Mouse (Mus musculus) MEL (cell line): Measurements from ENCODE around the gene Gm49711.

Experiments
- CTCF ChIP-seq, 3 experiments: IDR thresholded peaks in 2 of 3; conservative IDR thresholded peaks in 1 of 3; 2 replicates each; pipeline ENCODE4 v1.5.1; 2011 to 2012; ENCODE audit warnings: low read length in 3 of 3, low read depth in 2 of 3, mild to moderate bottlenecking in 2 of 3, improper control_type of control experiment in 1 of 3, inconsistent platforms in 1 of 3, mixed read lengths in 1 of 3, moderate library complexity in 1 of 3; ENCODE audit not compliant: control insufficient read depth in 1 of 3, insufficient read depth in 1 of 3, poor library complexity in 1 of 3, severe bottlenecking in 1 of 3
- E2F4 ChIP-seq: IDR thresholded peaks from 2 replicates; pipeline ENCODE4 v1.6.1; 2011; ENCODE audit warnings: low read depth, low read length, improper control_type of control experiment, borderline replicate concordance
- EP300 ChIP-seq, 2 experiments: IDR thresholded peaks; 2 replicates each; pipeline ENCODE4 v1.6.1; 2011; ENCODE audit warnings: improper control_type of control experiment in 2 of 2, low read length in 2 of 2, low read depth in 1 of 2, mild to moderate bottlenecking in 1 of 2
- ETS1 ChIP-seq: IDR thresholded peaks from 2 replicates; pipeline ENCODE4 v1.6.1; 2012; ENCODE audit warnings: low read depth, mild to moderate bottlenecking, inconsistent platforms, low read length, improper control_type of control experiment, moderate library complexity
- GATA1 ChIP-seq: IDR thresholded peaks from 2 replicates; pipeline ENCODE4 v1.6.1; 2011; ENCODE audit warnings: low read depth, low read length, improper control_type of control experiment
- JUND ChIP-seq: IDR thresholded peaks from 2 replicates; pipeline ENCODE4 v1.6.1; 2011; ENCODE audit warnings: low read depth, mild to moderate bottlenecking, improper control_type of control experiment, low read length
- MAX ChIP-seq: IDR thresholded peaks from 2 replicates; pipeline ENCODE4 v1.6.1; 2011; ENCODE audit warnings: low read length, improper control_type of control experiment
- MAZ ChIP-seq: IDR thresholded peaks from 2 replicates; pipeline ENCODE4 v1.6.1; 2012; ENCODE audit warnings: low read depth, mild to moderate bottlenecking, inconsistent platforms, low read length, improper control_type of control experiment
- POLR2A ChIP-seq, 2 experiments: IDR thresholded peaks; 2 replicates each; pipeline ENCODE4 v1.6.1; 2011 to 2012; ENCODE audit warnings: low read length in 2 of 2, mild to moderate bottlenecking in 2 of 2, control low read depth in 1 of 2, improper control_type of control experiment in 1 of 2, low read depth in 1 of 2, moderate library complexity in 1 of 2; ENCODE audit not compliant: control insufficient read depth in 1 of 2, insufficient read depth in 1 of 2, poor library complexity in 1 of 2
- POLR2AphosphoS5 ChIP-seq: IDR thresholded peaks from 2 replicates; pipeline ENCODE4 v1.6.1; 2012; ENCODE audit warnings: low read depth, borderline replicate concordance, mild to moderate bottlenecking, inconsistent platforms, low read length, moderate library complexity, mixed read lengths
- RCOR1 ChIP-seq: IDR thresholded peaks from 2 replicates; pipeline ENCODE4 v1.6.1; 2012; ENCODE audit warnings: low read depth, mild to moderate bottlenecking, inconsistent platforms, low read length, improper control_type of control experiment
- USF1 ChIP-seq: IDR thresholded peaks from 2 replicates; pipeline ENCODE4 v1.6.1; 2014; ENCODE audit warnings: low read depth, mild to moderate bottlenecking, inconsistent platforms, low read length, improper control_type of control experiment, moderate library complexity
- ZKSCAN1 ChIP-seq: IDR thresholded peaks from 2 replicates; pipeline ENCODE4 v1.6.1; 2012; ENCODE audit warnings: low read depth, mild to moderate bottlenecking, inconsistent platforms, low read length, improper control_type of control experiment, moderate library complexity

DNA sequence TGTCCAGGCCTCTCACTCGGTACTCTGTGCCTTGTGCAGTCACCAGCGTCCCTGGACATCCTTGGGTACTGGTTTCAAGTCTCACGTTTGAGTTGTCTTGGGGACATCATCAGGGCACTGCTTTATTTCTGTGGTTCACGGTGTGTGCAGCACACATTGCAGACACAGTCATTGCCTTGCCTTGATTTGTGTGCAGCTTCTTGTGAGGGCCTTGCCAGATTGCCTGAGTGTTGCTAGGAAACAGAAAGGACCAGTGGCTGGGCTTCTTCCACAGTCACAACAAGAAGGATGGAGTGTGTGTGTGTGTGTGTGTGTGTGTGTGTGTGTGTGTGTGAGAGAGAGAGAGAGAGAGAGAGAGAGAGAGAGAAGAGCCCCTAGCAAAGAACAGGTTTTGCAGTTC is 42.0 kb downstream of the Gm49711 start:
- no peak for TF ChIP-seq JUND
- TF ChIP-seq EP300 (IDR thresholded peaks at IDR 0.05; ENCODE audit: low read depth in 1 of 2, low read length in 2 of 2): no peak
- TF ChIP-seq CTCF (IDR thresholded peaks at IDR 0.05 in 2 of 3, conservative IDR thresholded peaks at IDR 0.05 in 1 of 3; ENCODE audit: control insufficient read depth in 1 of 3, insufficient read depth in 1 of 3, low read depth in 2 of 3, low read length in 3 of 3, poor library complexity in 1 of 3, severe bottlenecking in 1 of 3): no peak
- no peak for TF ChIP-seq POLR2A (IDR thresholded peaks at IDR 0.05; ENCODE audit: control insufficient read depth in 1 of 2, insufficient read depth in 1 of 2, low read depth in 1 of 2, low read length in 2 of 2, poor library complexity in 1 of 2)
- no peak for TF ChIP-seq GATA1
- no peak for TF ChIP-seq POLR2AphosphoS5
- TF ChIP-seq USF1: no peak
- TF ChIP-seq MAX: no peak
- no peak for TF ChIP-seq ETS1
- no peak for TF ChIP-seq E2F4
- TF ChIP-seq ZKSCAN1: no peak
- TF ChIP-seq RCOR1: no peak
- no peak for TF ChIP-seq MAZ
